Mouse (Mus musculus) heart, adult 2 months (tissue): ENCODE measurements around the gene Lrp3. TPM values are rescaled to one million over a fixed set of nuclear protein-coding genes. Genes with fewer than 3 reads are reported as not detected.

ENCODE experiments used
- DNase-seq, 2 experiments: peaks; one replicate each; pipeline ENCODE4 v3.0.0; 2021
- H3K27ac ChIP-seq: fragments of 200-600 bp; 2 replicates; pipeline ENCODE4 v1.8.1; 2022
- H3K27me3 ChIP-seq: fragments of 200-500 bp; 2 replicates; pipeline ENCODE4 v1.6.1; 2012; ENCODE audit warnings: mild to moderate bottlenecking, low read length, inconsistent platforms, mixed read lengths; ENCODE audit not compliant: control insufficient read depth, insufficient read depth
- H3K36me3 ChIP-seq: fragments of 200-500 bp; 2 replicates; pipeline ENCODE4 v1.6.1; 2012; ENCODE audit warnings: low read length, inconsistent platforms; ENCODE audit not compliant: control insufficient read depth, insufficient read depth
- H3K4me1 ChIP-seq: fragments of 200-500 bp; 2 replicates; pipeline ENCODE4 v1.6.1; 2011; ENCODE audit warnings: low read length; ENCODE audit not compliant: control insufficient read depth, insufficient read depth
- H3K4me3 ChIP-seq: fragments of 200-600 bp; 2 replicates; pipeline ENCODE4 v1.8.1; 2022
- H3K79me2 ChIP-seq: fragments of 200-500 bp; replicated peaks from 2 replicates; pipeline ENCODE4 v1.6.1; 2012; ENCODE audit warnings: mild to moderate bottlenecking, inconsistent platforms, low read length, moderate library complexity, mixed read lengths; ENCODE audit not compliant: control insufficient read depth, insufficient read depth
- H3K9ac ChIP-seq: fragments of 200-500 bp; 2 replicates; pipeline ENCODE4 v1.6.1; 2012; ENCODE audit warnings: low read depth, mild to moderate bottlenecking, control low read depth, inconsistent platforms, low read length, mixed read lengths
- CTCF ChIP-seq: fragments of 200-600 bp; IDR thresholded peaks from 2 replicates; pipeline ENCODE4 v1.8.1; 2022; ENCODE audit warnings: antibody characterized with exemption, mild to moderate bottlenecking, moderate library complexity
- EP300 ChIP-seq: fragments of 200-500 bp; IDR thresholded peaks from 2 replicates; pipeline ENCODE4 v1.6.1; 2011; ENCODE audit warnings: low read depth, low read length, control low read depth; ENCODE audit not compliant: insufficient read depth
- POLR2A ChIP-seq: fragments of 200-500 bp; IDR thresholded peaks from 2 replicates; pipeline ENCODE4 v1.6.1; 2011; ENCODE audit warnings: mild to moderate bottlenecking, low read depth, low read length, control low read depth; ENCODE audit not compliant: insufficient read depth
- WGBS: fragments of 180-500 bp; shearing (Covaris S2); methylation state at CpG from one replicate; pipeline ENCODE4 v1.1.7; 2018; 5-methylcytosine and 5-hydroxymethylcytosine counted together
- intact Hi-C: fragments of 180-260 bp; cut with DNase I; formaldehyde crosslinking; loops from one replicate; pipeline ENCODE4 v1.15.1; 2025
- polyA plus RNA-seq: library from polyadenylated mRNA; depleted of rRNA; stranded (reverse); fragments of >200 nt; gene quantifications from 2 replicates; pipeline ENCODE4 v1.2.3, GENCODE M21; 2012
- total RNA-seq, 2 experiments: library from RNA; stranded (reverse); gene quantifications; 2 replicates each; pipeline ENCODE4 v1.2.3; 2021

Gene Lrp3
- total and polyA plus RNA-seq, 3 experiments = 6.7 to 10.7 (median 7.4) TPM

GRCm38 (mm10) chr7:35197022-35197421 is 18.3 kb downstream of the Lrp3 start:
- no peak for DNase-seq
- H3K4me1 ChIP-seq = no peaks in the 10 kb centered on the region
- H3K27ac ChIP-seq = no peak overlapping the region
- no peak for TF ChIP-seq EP300
- no peak for TF ChIP-seq CTCF
- no peak for TF ChIP-seq POLR2A
- 39% methylated on average over 2 of the region's 2 CpGs for WGBS
- H3K36me3 ChIP-seq = no peaks in the 10 kb centered on the region
- no peaks in the 10 kb centered on the region for H3K27me3 ChIP-seq
- no peak overlapping the region for H3K4me3 ChIP-seq
- H3K9ac ChIP-seq = no peak overlapping the region
- intact Hi-C loops = no loop called here
- no peaks in the 10 kb centered on the region for H3K79me2 ChIP-seq

- no peak overlapping the region for H3K4me3 ChIP-seq
- no peak overlapping the region for H3K9ac ChIP-seq
- 25% methylated on average over 2 of the region's 2 CpGs for WGBS
- peaks cover 2% of the 10 kb centered on the region; the same call in 1 of the 2 replicates for H3K27me3 ChIP-seq
- DNase-seq = no peak
- no peak overlapping the region for H3K27ac ChIP-seq
- no peaks in the 10 kb centered on the region for H3K4me1 ChIP-seq
- TF ChIP-seq EP300 (no peak), CTCF (no peak), POLR2A (no peak)
- no peaks in the 10 kb centered on the region for H3K79me2 ChIP-seq
- intact Hi-C loops = no loop called here
- no peaks in the 10 kb centered on the region for H3K36me3 ChIP-seq
Observed at GRCm38 (mm10) chr7:35191276-35191675, 24.0 kb downstream of the Lrp3 start.

DNA sequence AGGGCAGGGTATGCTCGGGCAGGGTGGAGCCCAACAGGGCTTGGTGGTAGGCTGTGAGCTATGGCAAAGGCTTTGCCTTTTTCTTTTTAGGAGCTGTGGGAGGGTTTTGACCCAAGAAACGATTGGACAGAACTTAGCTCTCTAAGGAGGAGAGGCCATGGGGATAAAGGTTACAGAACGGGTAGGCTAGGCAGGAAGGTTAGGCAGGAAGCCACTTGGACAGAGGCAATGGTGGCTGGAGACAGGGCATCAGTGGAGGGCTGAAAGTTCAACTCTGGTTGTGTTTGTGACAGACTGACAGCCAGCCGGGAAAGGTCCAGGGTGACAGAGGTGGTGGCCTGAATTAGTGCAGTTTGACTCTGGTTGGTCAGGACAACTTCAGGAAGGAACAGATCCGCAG is 25.6 kb downstream of the Lrp3 start:
- Histone ChIP-seq H3K4me1 (no peaks in the 10 kb centered on the region), H3K9ac (no peak overlapping the region), H3K27me3 (peaks cover 10% of the 10 kb centered on the region), H3K4me3 (no peak overlapping the region), H3K79me2 (no peaks in the 10 kb centered on the region), H3K27ac (no peak overlapping the region), H3K36me3 (no peaks in the 10 kb centered on the region)
- intact Hi-C loops = loop anchor here (5.0 kb wide), 1 partner anchor 73 kb away; no protein-coding TSS in a partner anchor
- no peak for DNase-seq
- 58% methylated on average over 5 of the region's 5 CpGs for WGBS
- no peak for TF ChIP-seq EP300

DNA sequence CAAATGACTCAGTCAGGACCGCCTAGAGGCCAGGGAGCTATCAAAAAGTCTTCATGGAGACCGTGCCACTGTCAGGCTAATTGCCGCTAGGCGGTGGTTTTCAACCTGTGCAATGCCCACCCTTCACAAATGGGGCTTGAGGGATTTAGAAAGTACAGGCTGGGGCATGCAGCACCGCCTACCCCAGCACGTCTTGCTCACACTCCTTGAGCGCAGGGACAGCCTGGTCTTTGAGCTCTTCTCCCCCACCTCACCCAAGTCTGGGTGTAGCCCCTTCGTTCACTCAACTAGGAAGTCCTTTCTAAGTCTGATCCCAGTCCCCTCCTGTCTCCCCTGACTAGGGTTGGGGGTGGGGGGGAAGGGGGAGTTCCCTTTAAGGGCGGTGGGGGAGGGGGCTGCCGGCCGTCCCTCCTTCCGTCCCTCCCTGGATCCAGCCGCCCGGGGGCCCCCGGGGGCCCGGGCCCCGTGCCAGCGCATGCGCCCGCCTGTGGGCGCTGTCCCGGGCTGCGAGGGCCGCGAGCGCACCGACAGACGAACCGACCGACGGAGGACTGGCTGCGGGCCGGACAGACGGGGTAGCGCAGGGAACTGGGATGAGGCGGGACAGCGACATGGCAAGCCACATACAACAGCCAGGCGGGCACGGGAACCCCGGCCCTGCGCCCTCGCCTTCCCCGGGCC is 29.3 kb downstream of the Lrp3 start, which contains the start of gene Slc7a10:
Gene Slc7a10 (plus strand): TSS at position 497 of the 681 bp plus-strand sequence.
- TF ChIP-seq POLR2A = no peak
- TF ChIP-seq CTCF = no peak
- TF ChIP-seq EP300 = no peak
- peaks cover 10% of the 10 kb centered on the region for H3K27me3 ChIP-seq
- 3% methylated on average over 43 of the region's 43 CpGs for WGBS
- no peak within 1 kb of the TSS for H3K27ac ChIP-seq
- no peak for DNase-seq
- peak within 1 kb of the TSS; percentile 52 for H3K9ac ChIP-seq
- H3K79me2 ChIP-seq = no peaks in the 10 kb centered on the region
- H3K4me1 ChIP-seq = no peaks in the 10 kb centered on the region
- intact Hi-C loops = loop anchor here (5.0 kb wide), 1 partner anchor 76 kb away; no protein-coding TSS in a partner anchor
- no peaks in the 10 kb centered on the region for H3K36me3 ChIP-seq
- no peak within 1 kb of the TSS; the same call in 1 of the 2 replicates for H3K4me3 ChIP-seq

GRCm38 (mm10) chr7:35184833-35185724 is 30.2 kb downstream of the Lrp3 start:
- 5% methylated on average over 54 of the region's 54 CpGs for WGBS
- no peaks in the 10 kb centered on the region for H3K79me2 ChIP-seq
- TF ChIP-seq EP300 = no peak
- peak; percentile 51 for TF ChIP-seq CTCF
- peak overlapping the region; percentile 52 for H3K9ac ChIP-seq
- H3K4me1 ChIP-seq = no peaks in the 10 kb centered on the region
- DNase-seq = no peak
- no peak overlapping the region for H3K27ac ChIP-seq
- H3K4me3 ChIP-seq = no peak overlapping the region; the same call in 1 of the 2 replicates
- intact Hi-C loops = loop anchor here (5.0 kb wide), 1 partner anchor 77 kb away; no protein-coding TSS in a partner anchor
- peaks cover 10% of the 10 kb centered on the region for H3K27me3 ChIP-seq
- no peaks in the 10 kb centered on the region for H3K36me3 ChIP-seq
